Mouse (Mus musculus) liver, embryonic 13.5 days (tissue): ENCODE data around the gene Ascc2. TPM values are rescaled to one million over a fixed set of nuclear protein-coding genes. Genes with fewer than 3 reads are reported as not detected.
A peak's percentile ranks its signal among the peaks of the same experiment; 100 is the strongest.

Experiments used
- ATAC-seq: fragments of 200-750 bp; cut with Nextera tagmentation; 2 replicates; pipeline ENCODE4 v1.8.0; 2017; ENCODE audit warnings: low read depth, mild to moderate bottlenecking, moderate number of reproducible peaks, moderate library complexity
- DNase-seq: peaks from one replicate; pipeline ENCODE4 v3.0.0; 2022
- H3K27ac ChIP-seq: fragments of 300-500 bp; sonication (generic); 2 replicates; pipeline ENCODE4 v1.5.1; 2015; ENCODE audit warnings: moderate library complexity, mild to moderate bottlenecking, inconsistent platforms
- H3K27me3 ChIP-seq: fragments of 300-500 bp; sonication (generic); 2 replicates; pipeline ENCODE4 v1.6.1; 2015; ENCODE audit warnings: mild to moderate bottlenecking, inconsistent platforms
- H3K36me3 ChIP-seq: fragments of 300-500 bp; sonication (generic); 2 replicates; pipeline ENCODE4 v1.6.1; 2015; ENCODE audit warnings: mild to moderate bottlenecking, inconsistent platforms
- H3K4me1 ChIP-seq: fragments of 300-500 bp; sonication (generic); replicated peaks from 2 replicates; pipeline ENCODE4 v1.6.1; 2015; ENCODE audit warnings: inconsistent platforms
- H3K4me2 ChIP-seq: fragments of 300-500 bp; sonication (generic); 2 replicates; pipeline ENCODE4 v1.6.1; 2015; ENCODE audit warnings: inconsistent platforms, mild to moderate bottlenecking, moderate library complexity
- H3K4me3 ChIP-seq: fragments of 300-500 bp; sonication (generic); replicated peaks from 2 replicates; pipeline ENCODE4 v1.5.1; 2015; ENCODE audit warnings: mild to moderate bottlenecking, inconsistent platforms
- H3K9ac ChIP-seq: fragments of 300-500 bp; sonication (generic); 2 replicates; pipeline ENCODE4 v1.6.1; 2015; ENCODE audit warnings: mild to moderate bottlenecking, inconsistent platforms
- H3K9me3 ChIP-seq: fragments of 300-500 bp; sonication (generic); replicated peaks from 2 replicates; pipeline ENCODE4 v1.6.1; 2016; ENCODE audit warnings: inconsistent platforms
- WGBS: fragments of 180-500 bp; shearing (Covaris S2); methylation state at CpG from one replicate; pipeline ENCODE4 v1.1.7; 2015; ENCODE audit not compliant: insufficient replicate concordance; 5-methylcytosine and 5-hydroxymethylcytosine counted together
- polyA plus RNA-seq: library from polyadenylated mRNA; unstranded; fragments of >200 nt; fragmentation: Nextera tagmentation; extraction: Ambion mirVana; gene quantifications from 2 replicates; pipeline ENCODE4 v1.2.1, GENCODE M21; 2015

Gene Ascc2
- polyA plus RNA-seq, 1 experiment from 2014 or later: 18.9 TPM

- no peak overlapping the region for H3K9ac ChIP-seq
- H3K4me3 ChIP-seq: no peak overlapping the region
- peaks cover 35% of the 10 kb centered on the region for H3K4me1 ChIP-seq
- no peak for ATAC-seq
- DNase-seq: no peak
- H3K9me3 ChIP-seq: no peaks in the 10 kb centered on the region
- H3K27me3 ChIP-seq: no peaks in the 10 kb centered on the region
- peaks cover 64% of the 10 kb centered on the region for H3K36me3 ChIP-seq
- no peak overlapping the region for H3K4me2 ChIP-seq
- H3K27ac ChIP-seq: peak overlapping the region; percentile 89
- 91% methylated on average over 11 of the region's 11 CpGs for WGBS
Observed at GRCm38 (mm10) chr11:4662496-4662878, 24.9 kb downstream of the Ascc2 start.

GRCm38 (mm10) chr11:4671736-4672135, 34.2 kb downstream of the Ascc2 start:
- peaks cover 69% of the 10 kb centered on the region for H3K36me3 ChIP-seq
- no peaks in the 10 kb centered on the region for H3K27me3 ChIP-seq
- H3K4me3 ChIP-seq: no peak overlapping the region
- H3K4me1 ChIP-seq: peaks cover 27% of the 10 kb centered on the region
- no peak for DNase-seq
- H3K9me3 ChIP-seq: no peaks in the 10 kb centered on the region
- 79% methylated on average over 4 of the region's 4 CpGs for WGBS
- no peak overlapping the region for H3K9ac ChIP-seq
- H3K27ac ChIP-seq: no peak overlapping the region
- no peak for ATAC-seq
- H3K4me2 ChIP-seq: no peak overlapping the region

GRCm38 (mm10) chr11:4674593-4674992, 37.0 kb downstream of the Ascc2 start:
- DNase-seq: no peak
- Histone ChIP-seq H3K9me3 (no peaks in the 10 kb centered on the region), H3K4me2 (no peak overlapping the region), H3K27me3 (no peaks in the 10 kb centered on the region), H3K4me1 (peaks cover 47% of the 10 kb centered on the region), H3K36me3 (peaks cover 69% of the 10 kb centered on the region), H3K4me3 (no peak overlapping the region), H3K9ac (no peak overlapping the region), H3K27ac (peak overlapping the region; percentile 93)
- ATAC-seq: no peak
- 88% methylated on average over 1 of the region's 1 CpGs for WGBS

GRCm38 (mm10) chr11:4675126-4675562, 37.6 kb downstream of the Ascc2 start:
- Histone ChIP-seq H3K9me3 (no peaks in the 10 kb centered on the region), H3K27ac (peak overlapping the region; percentile 93), H3K9ac (no peak overlapping the region), H3K4me1 (peaks cover 47% of the 10 kb centered on the region), H3K36me3 (peaks cover 72% of the 10 kb centered on the region), H3K4me3 (no peak overlapping the region), H3K4me2 (no peak overlapping the region), H3K27me3 (no peaks in the 10 kb centered on the region)
- DNase-seq: no peak
- 80% methylated on average over 6 of the region's 6 CpGs for WGBS
- ATAC-seq: no peak

- no peak overlapping the region for H3K4me3 ChIP-seq
- WGBS: 88% methylated on average over 6 of the region's 6 CpGs
- DNase-seq (no peak), ATAC-seq (no peak)
- H3K4me1 ChIP-seq: peaks cover 47% of the 10 kb centered on the region
- peaks cover 72% of the 10 kb centered on the region for H3K36me3 ChIP-seq
- no peak overlapping the region for H3K9ac ChIP-seq
- no peak overlapping the region for H3K4me2 ChIP-seq
- H3K27me3 ChIP-seq: no peaks in the 10 kb centered on the region
- no peaks in the 10 kb centered on the region for H3K9me3 ChIP-seq
- H3K27ac ChIP-seq: peak overlapping the region; percentile 93
Observed at GRCm38 (mm10) chr11:4675693-4676092, 38.1 kb downstream of the Ascc2 start.

- H3K4me3 ChIP-seq: no peak overlapping the region
- 24% methylated on average over 7 of the region's 7 CpGs for WGBS
- H3K9ac ChIP-seq: peak overlapping the region; percentile 64
- no peaks in the 10 kb centered on the region for H3K9me3 ChIP-seq
- peak overlapping the region; percentile 93 for H3K27ac ChIP-seq
- peaks cover 82% of the 10 kb centered on the region for H3K36me3 ChIP-seq
- no peaks in the 10 kb centered on the region for H3K27me3 ChIP-seq
- H3K4me2 ChIP-seq: peak overlapping the region; percentile 51
- ATAC-seq (peak; percentile 100), DNase-seq (peak; percentile 88)
- peaks cover 47% of the 10 kb centered on the region for H3K4me1 ChIP-seq
Observed at GRCm38 (mm10) chr11:4677250-4677872, 39.8 kb downstream of the Ascc2 start.

GRCm38 (mm10) chr11:4678700-4679440, 41.3 kb downstream of the Ascc2 start:
- Histone ChIP-seq H3K9ac (no peak overlapping the region), H3K27ac (peak overlapping the region; percentile 93), H3K4me1 (peaks cover 48% of the 10 kb centered on the region), H3K36me3 (peaks cover 80% of the 10 kb centered on the region), H3K9me3 (no peaks in the 10 kb centered on the region), H3K27me3 (no peaks in the 10 kb centered on the region), H3K4me3 (no peak overlapping the region), H3K4me2 (no peak overlapping the region)
- 80% methylated on average over 13 of the region's 13 CpGs for WGBS
- ATAC-seq (no peak), DNase-seq (no peak)

- no peak for ATAC-seq
- no peak for DNase-seq
- Histone ChIP-seq H3K4me2 (no peak overlapping the region), H3K4me1 (peaks cover 49% of the 10 kb centered on the region), H3K27me3 (no peaks in the 10 kb centered on the region), H3K4me3 (no peak overlapping the region), H3K36me3 (peaks cover 84% of the 10 kb centered on the region), H3K9me3 (no peaks in the 10 kb centered on the region), H3K27ac (no peak overlapping the region; the same call in 1 of the 2 replicates), H3K9ac (no peak overlapping the region)
- 89% methylated on average over 12 of the region's 12 CpGs for WGBS
Observed at GRCm38 (mm10) chr11:4679441-4679832, 41.9 kb downstream of the Ascc2 start.

- ATAC-seq: no peak
- Histone ChIP-seq H3K27me3 (no peaks in the 10 kb centered on the region), H3K4me3 (no peak overlapping the region), H3K9me3 (no peaks in the 10 kb centered on the region), H3K4me2 (no peak overlapping the region), H3K4me1 (peaks cover 43% of the 10 kb centered on the region), H3K27ac (no peak overlapping the region), H3K36me3 (peaks cover 78% of the 10 kb centered on the region), H3K9ac (no peak overlapping the region)
- 85% methylated on average over 3 of the region's 3 CpGs for WGBS
- no peak for DNase-seq
Observed at GRCm38 (mm10) chr11:4680126-4680525, 42.6 kb downstream of the Ascc2 start.

GRCm38 (mm10) chr11:4683516-4683915, 46.0 kb downstream of the Ascc2 start:
- H3K9ac ChIP-seq: no peak overlapping the region
- H3K27me3 ChIP-seq: no peaks in the 10 kb centered on the region
- peak overlapping the region; percentile 14; the same call in 1 of the 2 replicates for H3K27ac ChIP-seq
- ATAC-seq (no peak), DNase-seq (no peak)
- no peak overlapping the region for H3K4me2 ChIP-seq
- 58% methylated on average over 6 of the region's 6 CpGs for WGBS
- H3K4me1 ChIP-seq: peaks cover 9% of the 10 kb centered on the region; the same call in 1 of the 2 replicates
- no peak overlapping the region for H3K4me3 ChIP-seq
- peaks cover 54% of the 10 kb centered on the region for H3K36me3 ChIP-seq
- H3K9me3 ChIP-seq: no peaks in the 10 kb centered on the region

- Histone ChIP-seq H3K4me3 (no peak overlapping the region), H3K27me3 (no peaks in the 10 kb centered on the region), H3K27ac (peak overlapping the region; percentile 14; the same call in 1 of the 2 replicates), H3K4me1 (peaks cover 7% of the 10 kb centered on the region; the same call in 1 of the 2 replicates), H3K4me2 (no peak overlapping the region), H3K9ac (no peak overlapping the region), H3K36me3 (peaks cover 48% of the 10 kb centered on the region), H3K9me3 (no peaks in the 10 kb centered on the region)
- DNase-seq: no peak
- 60% methylated on average over 6 of the region's 6 CpGs for WGBS
- no peak for ATAC-seq
Observed at GRCm38 (mm10) chr11:4684186-4684585, 46.6 kb downstream of the Ascc2 start.
